Mouse (Mus musculus) ES-E14 (cell line): ENCODE data around the gene Gm44596.

Experiments
- HCFC1 ChIP-seq: IDR thresholded peaks from 2 replicates; pipeline ENCODE4 v1.6.1; 2012; ENCODE audit warnings: low read length, inconsistent platforms, borderline replicate concordance; ENCODE audit not compliant: insufficient read depth
- MAFK ChIP-seq: IDR thresholded peaks from 2 replicates; pipeline ENCODE4 v1.6.1; 2014; ENCODE audit warnings: mild to moderate bottlenecking, low read depth, low read length, inconsistent platforms; ENCODE audit not compliant: insufficient read depth
- ZC3H11A ChIP-seq: IDR thresholded peaks from 2 replicates; pipeline ENCODE4 v1.6.1; 2012; ENCODE audit warnings: low read depth, mild to moderate bottlenecking, inconsistent platforms, low read length, borderline replicate concordance

DNA sequence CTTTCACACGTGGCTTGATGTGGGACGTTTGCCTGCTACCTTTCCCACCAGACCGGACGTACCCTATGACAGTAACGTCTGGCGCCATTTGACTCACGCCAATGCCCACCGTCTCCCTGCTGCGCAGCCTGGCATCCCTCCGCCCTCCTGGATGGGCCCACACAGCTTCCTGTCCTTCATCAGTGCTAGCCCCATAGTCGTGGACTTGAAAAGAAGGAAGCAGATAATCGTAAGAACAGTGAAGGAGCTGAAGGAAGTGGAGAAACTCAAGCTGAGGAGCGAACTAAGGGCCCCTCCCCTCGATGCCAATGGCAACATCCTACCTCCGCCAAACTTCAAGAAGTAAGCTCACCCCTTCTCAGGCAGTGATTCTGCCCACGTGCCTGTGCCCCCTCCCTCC lies 4.3 kb downstream of the Gm44596 start:
- TF ChIP-seq HCFC1, result no peak
- TF ChIP-seq ZC3H11A, result no peak
- TF ChIP-seq MAFK, result no peak
